Mouse (Mus musculus): ENCODE measurements at regions not wholly inside any gene's neighbourhood (a gene's known extent, or its start where the extent isn't known, plus 50 kb on each side); places are given as distances from the start of the nearest gene placed in this dataset.

DNA sequence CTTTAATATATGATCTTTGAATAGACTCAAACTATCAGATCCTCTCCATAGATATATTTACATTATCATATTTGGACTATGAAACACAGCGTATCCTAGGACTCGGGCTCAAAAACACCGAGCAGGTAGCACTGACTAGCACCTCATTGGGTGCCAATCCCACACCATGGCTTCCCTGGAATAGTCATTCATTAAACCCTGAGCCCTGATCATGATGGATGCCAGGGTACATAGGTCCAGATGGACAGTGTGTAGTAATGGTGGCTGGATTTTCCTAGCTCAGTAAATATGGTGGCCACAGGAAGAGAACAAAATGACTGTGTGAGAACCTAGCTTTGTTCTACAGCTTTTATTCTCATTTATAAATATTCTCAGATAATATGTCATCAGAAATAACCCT, 390.1 kb upstream of the Nr2f2 start:
- Histone ChIP-seq H3K27me3 (ENCODE audit: control insufficient read depth, insufficient read depth, low read length) (no peaks in the 10 kb centered on the region), H3K4me3 (ENCODE audit: low read depth, low read length) (no peak overlapping the region), H3K4me1 (ENCODE audit: control insufficient read depth, insufficient read depth, insufficient read length, low read length) (no peaks in the 10 kb centered on the region), H3K27ac (ENCODE audit: insufficient read depth, low read depth, low read length) (no peak overlapping the region), H3K36me3 (ENCODE audit: control insufficient read depth, insufficient read depth, low read length) (no peaks in the 10 kb centered on the region)
- TF ChIP-seq CTCF (IDR thresholded peaks at IDR 0.05; ENCODE audit: extremely low read depth, insufficient read length, insufficient replicate concordance, low read depth, low read length) (no peak), POLR2A (IDR thresholded peaks at IDR 0.05; ENCODE audit: low read depth, low read length) (no peak)
- 94% methylated on average over 3 of the region's 3 CpGs for WGBS

DNA sequence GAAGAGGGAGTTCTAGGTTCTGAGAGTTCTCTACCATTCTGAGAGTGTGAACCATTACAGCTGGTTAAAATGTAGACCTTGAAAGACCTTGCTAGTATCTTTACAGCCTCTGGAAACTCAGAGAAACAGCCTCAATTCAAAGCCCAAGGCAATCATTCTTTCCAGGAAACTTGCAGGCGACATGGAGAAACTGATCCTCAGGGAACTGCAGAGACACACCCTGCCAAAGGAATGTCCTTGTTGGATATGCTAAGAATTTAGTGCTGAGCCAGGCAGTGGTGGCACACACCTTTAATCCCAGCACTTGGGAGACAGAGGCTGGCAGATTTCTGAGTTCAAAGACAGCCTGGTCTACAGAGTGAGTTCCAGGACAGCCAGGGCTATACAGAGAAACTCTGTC, 388.3 kb upstream of the Nr2f2 start:
- Histone ChIP-seq H3K36me3 (ENCODE audit: control insufficient read depth, insufficient read depth, low read length) (no peaks in the 10 kb centered on the region), H3K4me1 (ENCODE audit: control insufficient read depth, insufficient read depth, insufficient read length, low read length) (no peaks in the 10 kb centered on the region), H3K27me3 (ENCODE audit: control insufficient read depth, insufficient read depth, low read length) (no peaks in the 10 kb centered on the region), H3K27ac (ENCODE audit: insufficient read depth, low read depth, low read length) (no peak overlapping the region), H3K4me3 (ENCODE audit: low read depth, low read length) (no peak overlapping the region)
- TF ChIP-seq CTCF (IDR thresholded peaks at IDR 0.05; ENCODE audit: extremely low read depth, insufficient read length, insufficient replicate concordance, low read depth, low read length) (no peak), POLR2A (IDR thresholded peaks at IDR 0.05; ENCODE audit: low read depth, low read length) (no peak)
- 54% methylated on average over 1 of the region's 1 CpGs for WGBS

DNA sequence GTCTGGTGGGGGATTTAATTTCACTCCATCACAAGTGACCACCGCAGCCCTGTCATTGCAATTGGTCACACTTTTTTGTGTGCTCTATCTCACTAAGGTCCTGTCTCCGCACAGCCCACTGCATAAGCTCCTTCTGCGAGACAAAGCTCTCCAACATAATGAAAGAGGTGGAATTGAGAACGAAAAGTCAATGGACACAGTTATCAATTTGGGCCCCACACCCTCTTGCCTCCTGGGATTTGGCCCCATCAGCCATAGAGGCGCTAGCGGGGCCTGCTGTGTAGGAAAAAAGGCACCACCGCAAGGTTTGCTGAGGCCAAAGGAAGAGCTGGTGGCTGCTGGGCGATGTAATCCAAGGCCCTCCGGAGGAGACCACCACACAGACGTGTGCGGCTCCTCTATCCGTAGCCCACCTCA, 386.3 kb upstream of the Nr2f2 start:
- Histone ChIP-seq H3K36me3 (ENCODE audit: control insufficient read depth, insufficient read depth, low read length) (no peaks in the 10 kb centered on the region), H3K27me3 (ENCODE audit: control insufficient read depth, insufficient read depth, low read length) (no peaks in the 10 kb centered on the region), H3K4me1 (ENCODE audit: control insufficient read depth, insufficient read depth, insufficient read length, low read length) (no peaks in the 10 kb centered on the region), H3K4me3 (ENCODE audit: low read depth, low read length) (no peak overlapping the region), H3K27ac (ENCODE audit: insufficient read depth, low read depth, low read length) (no peak overlapping the region)
- TF ChIP-seq CTCF (IDR thresholded peaks at IDR 0.05; ENCODE audit: extremely low read depth, insufficient read length, insufficient replicate concordance, low read depth, low read length) (no peak), POLR2A (IDR thresholded peaks at IDR 0.05; ENCODE audit: low read depth, low read length) (no peak)
- WGBS: 93% methylated on average over 12 of the region's 12 CpGs

DNA sequence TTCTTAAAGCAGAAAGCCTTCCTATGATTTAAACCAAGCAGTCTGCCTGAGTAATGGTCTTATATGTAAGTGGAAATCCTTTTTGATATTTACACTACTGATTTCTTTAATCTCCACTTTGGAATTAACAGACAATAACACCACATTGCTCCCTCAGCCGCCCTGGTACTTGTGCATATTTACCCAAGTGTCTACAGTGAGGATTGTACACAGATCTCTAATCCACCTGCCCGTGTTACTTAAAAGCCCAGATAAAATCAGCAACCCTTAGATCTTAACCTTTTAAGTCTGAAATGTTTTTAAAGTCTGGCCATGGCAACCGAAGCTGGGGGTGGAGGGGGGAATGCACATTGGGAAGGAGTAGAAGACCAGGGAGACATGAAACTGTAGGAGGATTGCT, 382.3 kb upstream of the Nr2f2 start:
- Histone ChIP-seq H3K27ac (ENCODE audit: insufficient read depth, low read depth, low read length) (no peak overlapping the region), H3K4me1 (ENCODE audit: control insufficient read depth, insufficient read depth, insufficient read length, low read length) (no peaks in the 10 kb centered on the region), H3K36me3 (ENCODE audit: control insufficient read depth, insufficient read depth, low read length) (no peaks in the 10 kb centered on the region), H3K4me3 (ENCODE audit: low read depth, low read length) (no peak overlapping the region), H3K27me3 (ENCODE audit: control insufficient read depth, insufficient read depth, low read length) (no peaks in the 10 kb centered on the region)
- TF ChIP-seq CTCF (IDR thresholded peaks at IDR 0.05; ENCODE audit: extremely low read depth, insufficient read length, insufficient replicate concordance, low read depth, low read length) (no peak), POLR2A (IDR thresholded peaks at IDR 0.05; ENCODE audit: low read depth, low read length) (no peak)
- 26% methylated on average over 3 of the region's 3 CpGs for WGBS

DNA sequence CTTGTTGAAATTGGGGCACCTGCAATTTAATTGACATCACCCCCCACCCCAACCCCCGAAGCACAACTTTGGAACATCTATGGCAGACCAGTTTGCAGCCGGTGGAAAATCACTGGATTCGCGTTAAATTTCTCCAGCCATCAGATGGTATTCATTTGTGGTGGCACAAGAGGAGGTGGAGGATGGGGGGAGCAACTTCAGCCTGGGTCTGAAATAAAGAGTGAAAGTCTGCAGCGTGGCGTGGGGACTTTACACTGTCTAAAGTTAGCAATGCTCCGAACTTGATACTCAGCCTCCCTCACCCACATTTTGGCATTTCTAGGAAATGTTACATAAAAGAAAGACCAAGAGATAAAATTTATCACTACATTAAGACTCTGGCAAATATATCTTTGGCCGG, 381.8 kb upstream of the Nr2f2 start:
- Histone ChIP-seq H3K36me3 (ENCODE audit: control insufficient read depth, insufficient read depth, low read length) (no peaks in the 10 kb centered on the region), H3K27me3 (ENCODE audit: control insufficient read depth, insufficient read depth, low read length) (no peaks in the 10 kb centered on the region), H3K27ac (ENCODE audit: insufficient read depth, low read depth, low read length) (no peak overlapping the region), H3K4me1 (ENCODE audit: control insufficient read depth, insufficient read depth, insufficient read length, low read length) (no peaks in the 10 kb centered on the region), H3K4me3 (ENCODE audit: low read depth, low read length) (no peak overlapping the region)
- 58% methylated on average over 8 of the region's 8 CpGs for WGBS
- TF ChIP-seq CTCF (IDR thresholded peaks at IDR 0.05; ENCODE audit: extremely low read depth, insufficient read length, insufficient replicate concordance, low read depth, low read length) (no peak), POLR2A (IDR thresholded peaks at IDR 0.05; ENCODE audit: low read depth, low read length) (no peak)

DNA sequence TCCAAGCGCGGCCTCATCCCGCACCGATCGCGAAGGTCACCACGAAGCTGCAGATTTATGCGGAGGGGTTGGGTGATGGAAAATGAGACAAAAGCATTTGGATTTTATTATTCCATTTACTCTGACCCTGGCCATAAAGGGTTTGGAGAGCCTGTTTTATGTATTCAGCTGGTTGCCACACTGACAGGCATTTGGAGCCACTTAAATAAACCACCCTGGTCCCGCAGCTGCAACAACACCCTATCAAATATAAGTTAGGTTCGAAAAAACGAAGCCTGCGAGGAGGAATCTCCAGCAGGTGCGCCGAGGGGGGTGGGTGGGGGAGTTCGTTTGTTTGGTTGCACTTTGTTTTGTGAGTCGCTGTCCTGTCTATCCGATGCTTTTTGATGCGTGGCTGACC, 377.8 kb upstream of the Nr2f2 start:
- Histone ChIP-seq H3K36me3 (ENCODE audit: control insufficient read depth, insufficient read depth, low read length) (no peaks in the 10 kb centered on the region), H3K27me3 (ENCODE audit: control insufficient read depth, insufficient read depth, low read length) (no peaks in the 10 kb centered on the region), H3K27ac (ENCODE audit: insufficient read depth, low read depth, low read length) (no peak overlapping the region), H3K4me1 (ENCODE audit: control insufficient read depth, insufficient read depth, insufficient read length, low read length) (no peaks in the 10 kb centered on the region), H3K4me3 (ENCODE audit: low read depth, low read length) (no peak overlapping the region)
- 81% methylated on average over 18 of the region's 18 CpGs for WGBS
- TF ChIP-seq CTCF (IDR thresholded peaks at IDR 0.05; ENCODE audit: extremely low read depth, insufficient read length, insufficient replicate concordance, low read depth, low read length): no peak

DNA sequence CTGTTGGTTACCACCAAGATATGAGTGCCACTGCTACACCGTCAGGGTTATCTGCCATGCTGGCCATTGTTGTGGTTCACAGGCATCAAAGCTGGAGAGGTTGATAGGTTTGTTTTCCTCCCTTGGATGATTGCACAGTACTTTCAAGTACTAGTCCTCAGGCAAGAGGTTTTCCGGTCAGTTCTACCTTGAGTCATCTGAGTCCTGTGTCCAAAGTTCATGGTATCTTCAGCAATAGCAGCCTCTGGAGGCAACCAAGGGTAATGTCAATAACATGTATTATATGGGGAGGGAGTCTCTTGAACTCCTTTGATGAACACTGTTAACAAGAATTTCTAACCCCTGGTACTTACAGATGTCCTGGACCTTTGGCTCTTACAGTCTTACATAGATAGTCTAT, 369.1 kb upstream of the Nr2f2 start:
- no peaks in the 10 kb centered on the region for H3K4me1 ChIP-seq (ENCODE audit: control insufficient read depth, insufficient read depth, insufficient read length, low read length)
- no peak overlapping the region for H3K4me3 ChIP-seq (ENCODE audit: low read depth, low read length)
- TF ChIP-seq CTCF (IDR thresholded peaks at IDR 0.05; ENCODE audit: extremely low read depth, insufficient read length, insufficient replicate concordance, low read depth, low read length) (no peak), POLR2A (IDR thresholded peaks at IDR 0.05; ENCODE audit: low read depth, low read length) (no peak)
- H3K27ac ChIP-seq (ENCODE audit: insufficient read depth, low read depth, low read length): no peak overlapping the region
- no peaks in the 10 kb centered on the region for H3K27me3 ChIP-seq (ENCODE audit: control insufficient read depth, insufficient read depth, low read length)
- 65% methylated on average over 2 of the region's 2 CpGs for WGBS
- H3K36me3 ChIP-seq (ENCODE audit: control insufficient read depth, insufficient read depth, low read length): no peaks in the 10 kb centered on the region

DNA sequence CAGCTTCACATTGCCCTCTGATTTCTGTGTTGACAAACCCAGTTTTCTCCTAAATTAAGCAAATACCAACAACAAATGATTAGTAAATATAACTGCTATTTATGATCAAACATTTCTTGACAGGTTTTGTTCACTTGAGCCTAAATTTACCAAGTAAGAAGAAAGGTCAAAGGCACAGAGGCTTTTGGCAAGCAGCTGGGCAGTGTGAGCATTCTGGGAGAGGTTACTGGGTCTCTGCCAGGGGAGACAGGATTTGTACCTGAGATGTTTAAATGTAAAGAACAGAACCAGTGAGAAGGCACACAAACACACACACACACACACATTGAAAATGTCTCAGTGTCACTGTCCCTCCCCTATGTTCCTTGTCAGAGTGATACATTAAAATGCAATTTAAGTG, 367.0 kb upstream of the Nr2f2 start:
- TF ChIP-seq POLR2A (IDR thresholded peaks at IDR 0.05; ENCODE audit: low read depth, low read length) (no peak), CTCF (IDR thresholded peaks at IDR 0.05; ENCODE audit: extremely low read depth, insufficient read length, insufficient replicate concordance, low read depth, low read length) (no peak)
- Histone ChIP-seq H3K4me1 (ENCODE audit: control insufficient read depth, insufficient read depth, insufficient read length, low read length) (no peaks in the 10 kb centered on the region), H3K36me3 (ENCODE audit: control insufficient read depth, insufficient read depth, low read length) (no peaks in the 10 kb centered on the region), H3K4me3 (ENCODE audit: low read depth, low read length) (no peak overlapping the region), H3K27ac (ENCODE audit: insufficient read depth, low read depth, low read length) (no peak overlapping the region), H3K27me3 (ENCODE audit: control insufficient read depth, insufficient read depth, low read length) (no peaks in the 10 kb centered on the region)
